Mouse (Mus musculus): ENCODE measurements at regions not wholly inside any gene's neighbourhood (a gene's known extent, or its start where the extent isn't known, plus 50 kb on each side); places are given as distances from the start of the nearest gene placed in this dataset.

GRCm38 (mm10) chr16:51457166-51457565, 573.9 kb upstream of the Cblb start:
- DNase-seq: no peak

- peak; percentile 22 to 25 for DNase-seq
These were observed 555.3 kb upstream of the Cblb start for GRCm38 (mm10) chr16:51475690-51476089.

GRCm38 (mm10) chr16:51496096-51496495, 534.9 kb upstream of the Cblb start:
- DNase-seq: no peak

GRCm38 (mm10) chr16:51497777-51498176, 533.2 kb upstream of the Cblb start:
- no peak for DNase-seq

GRCm38 (mm10) chr16:51517079-51517478, 513.9 kb upstream of the Cblb start:
- peak; percentile 71 to 79 for DNase-seq

GRCm38 (mm10) chr16:51520762-51521161, 510.3 kb upstream of the Cblb start:
- DNase-seq: no peak

GRCm38 (mm10) chr16:51521317-51522092, 509.5 kb upstream of the Cblb start:
- DNase-seq: no peak

- DNase-seq: no peak
These were observed 507.0 kb upstream of the Cblb start for GRCm38 (mm10) chr16:51524023-51524422.

- DNase-seq: no peak
These were observed 498.5 kb upstream of the Cblb start for GRCm38 (mm10) chr16:51532496-51532895.

- no peak for DNase-seq
These were observed 487.3 kb upstream of the Cblb start for GRCm38 (mm10) chr16:51543769-51544168.

- no peak for DNase-seq
These were observed 484.0 kb upstream of the Cblb start for GRCm38 (mm10) chr16:51547032-51547431.

GRCm38 (mm10) chr16:51562866-51563658, 468.0 kb upstream of the Cblb start:
- DNase-seq: no peak

GRCm38 (mm10) chr16:51564064-51564463, 467.0 kb upstream of the Cblb start:
- no peak for DNase-seq

GRCm38 (mm10) chr16:51577915-51578593, 453.0 kb upstream of the Cblb start:
- DNase-seq: no peak

- peak; percentile 66 to 73 for DNase-seq
These were observed 450.5 kb upstream of the Cblb start for GRCm38 (mm10) chr16:51580525-51580924.

GRCm38 (mm10) chr16:51589924-51590397, 441.1 kb upstream of the Cblb start:
- DNase-seq: no peak

- DNase-seq: no peak
These were observed 413.4 kb upstream of the Cblb start for GRCm38 (mm10) chr16:51617579-51617978.

GRCm38 (mm10) chr16:51646646-51647045, 384.4 kb upstream of the Cblb start:
- no peak for DNase-seq

GRCm38 (mm10) chr16:51650100-51650499, 380.9 kb upstream of the Cblb start:
- no peak for DNase-seq

- DNase-seq: no peak
These were observed 380.3 kb upstream of the Cblb start for GRCm38 (mm10) chr16:51650683-51651082.

- no peak for DNase-seq
These were observed 369.3 kb upstream of the Cblb start for GRCm38 (mm10) chr16:51661693-51662092.

- no peak for DNase-seq
These were observed 366.7 kb upstream of the Cblb start for GRCm38 (mm10) chr16:51664325-51664724.

GRCm38 (mm10) chr16:51675101-51675500, 355.9 kb upstream of the Cblb start:
- DNase-seq: no peak

Data from cerebellum, postnatal 25 days (tissue).